Mouse (Mus musculus) macrophage (primary cell): ENCODE results near the gene Gm572. TPM values are rescaled to one million over a fixed set of nuclear protein-coding genes. Genes with fewer than 3 reads are reported as not detected.

Experiments used
- H3K27ac ChIP-seq: fragments of 350-480 bp; formaldehyde crosslinking; 2 replicates; pipeline ENCODE4 v1.9.0; 2021
- H3K36me3 ChIP-seq: fragments of 350-480 bp; formaldehyde crosslinking; 2 replicates; pipeline ENCODE4 v1.9.0; 2021; ENCODE audit errors: inconsistent target
- H3K4me3 ChIP-seq: fragments of 350-480 bp; formaldehyde crosslinking; 2 replicates; pipeline ENCODE4 v1.9.0; 2021; ENCODE audit errors: inconsistent target
- H3K79me2 ChIP-seq: fragments of 350-480 bp; formaldehyde crosslinking; 2 replicates; pipeline ENCODE4 v1.9.0; 2021; ENCODE audit errors: inconsistent target
- WGBS: methylation state at CpG from one replicate; pipeline ENCODE4 v1.1.7; 2026; ENCODE audit warnings: inconsistent platforms; ENCODE audit not compliant: missing documents; 5-methylcytosine and 5-hydroxymethylcytosine counted together
- polyA plus RNA-seq: library from polyadenylated mRNA; stranded (reverse); fragments of 250-400 nt; gene quantifications from 3 replicates; pipeline ENCODE4 v1.2.4, GENCODE M21; 2018; ENCODE audit warnings: inconsistent platforms
- total RNA-seq, 78 experiments: library from RNA; depleted of rRNA; stranded (reverse); fragments of 250-400 nt; gene quantifications; 1 replicate in 9 of 78; 2 replicates in 24 of 78; 3 replicates in 43 of 78; 4 replicates in 2 of 78; pipeline ENCODE4 v1.2.4; 2018; ENCODE audit warnings: inconsistent platforms in 56 of 78

Gm572 gene
- not detected for total RNA-seq (2018; cell fraction: chromatin; rRNA removed)
- not detected for total RNA-seq (2018; cell fraction: cytosol; rRNA removed)
- total RNA-seq (2018; cell fraction: nucleus; rRNA removed): not detected
- polyA plus RNA-seq: not detected in 3 replicates

DNA sequence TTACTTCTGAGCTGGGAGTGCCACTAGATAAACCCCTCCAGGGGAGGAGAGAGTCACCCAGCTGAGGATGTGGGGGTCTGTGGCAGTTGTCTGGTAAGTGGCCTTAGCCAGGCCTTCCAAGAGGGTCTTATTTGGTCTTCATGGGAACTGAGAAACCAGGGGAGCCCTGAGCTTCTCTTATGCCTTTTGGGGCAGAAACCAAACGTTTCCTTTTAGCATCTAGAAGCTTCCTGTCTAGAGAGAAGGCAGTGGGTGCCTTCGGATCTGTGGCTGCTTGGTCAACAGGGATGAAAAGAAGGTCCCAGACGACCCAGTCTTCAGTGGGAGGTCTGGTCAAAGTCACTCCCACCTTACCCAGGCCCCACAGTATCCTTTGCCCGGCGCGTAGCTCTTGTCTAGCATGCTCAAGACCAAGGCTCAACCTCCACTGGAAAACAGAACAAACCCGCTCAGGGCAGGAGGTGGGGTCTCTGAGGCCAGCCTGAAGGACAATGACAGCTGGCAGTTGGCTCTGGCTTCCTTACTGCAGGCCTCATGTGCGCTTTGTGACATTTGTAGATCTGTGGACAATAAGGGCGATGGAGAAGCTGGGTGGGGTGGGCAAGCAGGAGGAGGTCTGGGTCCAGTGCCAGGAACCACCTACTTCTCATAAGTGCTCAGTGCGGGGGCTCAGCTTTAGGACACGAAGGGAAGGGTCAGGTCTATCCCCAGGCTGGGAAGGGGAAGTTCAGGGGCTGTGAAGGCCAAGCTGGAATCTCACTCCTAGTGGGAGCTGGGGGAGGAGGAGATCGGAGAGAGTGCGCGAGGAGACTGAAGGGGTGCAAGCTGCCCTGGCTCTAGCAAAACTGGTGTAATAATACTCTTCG is at the start of gene Gm572:
TSS of gene Gm572 (plus strand) at position 27 of the 866 bp plus-strand sequence.
- whole genome bisulfite sequencing: 32% methylated on average over 15 of the region's 15 CpGs
- Histone ChIP-seq H3K4me3 (no peak within 1 kb of the TSS), H3K79me2 (no peaks in the 10 kb centered on the region), H3K27ac (no peak within 1 kb of the TSS), H3K36me3 (no peaks in the 10 kb centered on the region)

DNA sequence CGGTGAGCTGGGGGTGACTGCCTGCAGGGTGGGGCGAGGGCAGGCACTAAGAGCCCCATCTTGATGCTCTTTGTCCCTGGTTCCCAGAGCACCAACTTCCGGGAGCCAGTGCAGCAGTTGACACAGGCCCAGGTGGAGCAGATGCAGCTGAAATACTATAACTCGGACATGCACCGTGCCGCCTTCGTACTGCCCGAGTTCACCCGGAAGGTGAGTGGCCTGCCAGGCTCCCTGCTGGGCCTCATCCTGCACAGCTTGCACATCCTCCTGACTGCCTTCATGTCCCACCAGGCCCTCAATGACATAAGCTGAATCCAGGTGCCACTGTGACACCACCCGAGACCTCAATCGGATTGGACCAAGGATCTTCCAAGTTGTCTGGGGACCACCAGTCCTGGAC is 49.1 kb upstream of the Gm572 start:
- H3K36me3 ChIP-seq: peaks cover 11% of the 10 kb centered on the region; the same call in 1 of the 2 replicates
- H3K27ac ChIP-seq: no peak overlapping the region
- H3K79me2 ChIP-seq: peaks cover 12% of the 10 kb centered on the region
- 94% methylated on average over 11 of the region's 11 CpGs for WGBS
- no peak overlapping the region for H3K4me3 ChIP-seq

DNA sequence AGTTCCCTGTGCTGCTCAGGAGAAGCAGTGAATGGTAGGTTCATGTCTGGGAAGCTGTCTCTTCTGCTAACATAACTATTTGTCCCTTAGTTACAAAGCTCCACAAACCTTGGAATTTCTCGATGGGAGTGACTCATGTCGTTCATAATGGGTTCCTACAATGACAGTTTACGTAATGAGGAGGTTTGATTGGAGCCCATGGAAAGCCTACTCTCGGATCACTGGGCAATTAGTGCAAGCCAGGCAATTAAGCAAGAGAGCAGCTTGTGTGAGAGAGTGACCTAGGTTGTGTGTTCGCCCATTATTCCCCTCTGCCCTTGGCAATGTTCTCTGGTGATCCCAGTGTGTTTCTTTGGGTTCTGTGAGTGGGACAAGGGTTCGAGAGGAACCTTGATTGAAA is 47.2 kb upstream of the Gm572 start:
- no peak overlapping the region for H3K27ac ChIP-seq
- peaks cover 12% of the 10 kb centered on the region for H3K79me2 ChIP-seq
- WGBS: 94% methylated on average over 6 of the region's 6 CpGs
- peaks cover 11% of the 10 kb centered on the region; the same call in 1 of the 2 replicates for H3K36me3 ChIP-seq
- no peak overlapping the region for H3K4me3 ChIP-seq

DNA sequence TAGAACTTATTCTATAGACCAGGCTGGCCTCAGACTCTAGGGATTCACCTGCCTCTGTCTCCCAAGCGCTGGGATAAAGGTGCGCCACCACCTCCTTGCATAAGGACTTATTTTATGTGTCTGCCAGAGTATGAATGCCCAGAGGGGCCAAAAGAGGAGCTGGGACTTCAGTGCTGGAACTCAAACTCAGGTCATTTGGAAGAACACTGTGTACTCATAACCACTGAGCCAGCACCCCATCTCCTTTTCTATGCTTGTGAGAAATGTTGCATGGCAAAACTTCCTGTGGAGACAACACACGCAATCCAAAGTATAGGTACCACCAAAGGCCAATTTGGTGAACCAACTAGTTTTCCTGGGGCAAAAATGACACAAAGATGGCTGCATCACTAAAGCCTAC is 46.4 kb upstream of the Gm572 start:
- 97% methylated on average over 3 of the region's 3 CpGs for WGBS
- H3K4me3 ChIP-seq: no peak overlapping the region
- H3K27ac ChIP-seq: no peak overlapping the region
- H3K79me2 ChIP-seq: peaks cover 12% of the 10 kb centered on the region
- H3K36me3 ChIP-seq: peaks cover 11% of the 10 kb centered on the region; the same call in 1 of the 2 replicates

DNA sequence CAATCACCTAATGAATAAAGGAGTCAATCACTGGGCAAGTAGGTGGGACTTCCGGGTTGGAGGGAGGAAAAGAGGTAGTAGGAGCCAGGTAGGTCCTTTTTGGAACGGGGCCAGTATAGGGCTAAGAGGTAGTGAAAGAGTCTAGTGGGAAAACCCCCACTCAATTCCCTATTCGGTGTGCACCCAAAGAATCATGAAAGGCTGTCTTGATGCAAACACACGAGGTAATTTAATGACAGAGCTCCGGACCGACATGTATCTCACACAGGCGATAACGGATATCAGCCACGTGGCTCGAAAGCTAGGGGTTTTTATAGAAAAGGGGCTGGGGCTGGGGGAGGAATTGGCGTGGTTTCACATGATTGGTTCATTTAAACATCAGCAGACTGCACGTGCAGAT is 44.3 kb upstream of the Gm572 start:
- Histone ChIP-seq H3K27ac (no peak overlapping the region), H3K36me3 (peaks cover 11% of the 10 kb centered on the region; the same call in 1 of the 2 replicates), H3K79me2 (no peaks in the 10 kb centered on the region), H3K4me3 (no peak overlapping the region)
- WGBS: 97% methylated on average over 12 of the region's 12 CpGs

DNA sequence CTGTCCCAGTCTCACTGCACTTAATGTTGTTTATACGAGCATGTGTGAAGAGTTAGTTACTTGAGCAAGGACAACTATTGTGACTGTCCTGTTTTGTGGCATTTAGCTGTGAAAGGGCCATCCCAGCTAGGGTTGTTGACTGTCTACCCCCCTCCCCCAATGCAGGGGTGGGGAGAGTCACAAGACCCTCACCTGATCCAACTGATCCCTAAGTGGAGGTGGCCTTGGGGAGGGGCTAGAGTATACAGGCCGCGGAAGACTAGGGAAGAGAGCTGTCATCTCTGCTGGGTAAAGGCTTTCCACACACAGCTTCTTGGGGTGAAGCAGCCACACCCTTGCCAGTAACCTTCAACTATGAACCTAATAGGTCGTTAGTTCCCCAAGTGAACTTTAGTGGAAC is 42.8 kb upstream of the Gm572 start:
- Histone ChIP-seq H3K36me3 (no peaks in the 10 kb centered on the region), H3K27ac (no peak overlapping the region)
- 90% methylated on average over 4 of the region's 4 CpGs for WGBS

DNA sequence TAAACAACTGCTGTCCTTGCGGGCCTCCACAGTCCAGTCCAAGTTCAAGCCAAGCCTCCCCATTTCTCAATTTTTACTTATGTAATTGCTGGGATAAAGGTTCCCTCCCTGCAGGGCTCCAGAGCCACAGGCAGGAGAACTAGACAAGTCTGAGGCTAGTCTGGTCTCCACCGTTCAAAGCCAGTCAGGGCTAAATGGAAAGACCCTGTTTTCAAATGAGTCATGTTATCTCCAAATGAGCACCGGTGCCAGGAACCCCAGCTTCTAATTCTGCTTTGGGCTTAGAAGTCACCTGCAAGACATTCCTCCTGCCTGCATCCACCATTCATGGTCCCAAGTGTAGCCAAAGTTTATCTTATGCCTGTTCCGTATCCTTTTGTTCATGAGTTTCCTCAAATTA is 41.2 kb upstream of the Gm572 start:
- 79% methylated on average over 4 of the region's 4 CpGs for WGBS
- Histone ChIP-seq H3K27ac (no peak overlapping the region), H3K36me3 (no peaks in the 10 kb centered on the region), H3K79me2 (no peaks in the 10 kb centered on the region), H3K4me3 (no peak overlapping the region)

More for the DNA sequence above, 42.8 kb upstream of the Gm572 start:
- no peaks in the 10 kb centered on the region for H3K79me2 ChIP-seq
- no peak overlapping the region for H3K4me3 ChIP-seq

DNA sequence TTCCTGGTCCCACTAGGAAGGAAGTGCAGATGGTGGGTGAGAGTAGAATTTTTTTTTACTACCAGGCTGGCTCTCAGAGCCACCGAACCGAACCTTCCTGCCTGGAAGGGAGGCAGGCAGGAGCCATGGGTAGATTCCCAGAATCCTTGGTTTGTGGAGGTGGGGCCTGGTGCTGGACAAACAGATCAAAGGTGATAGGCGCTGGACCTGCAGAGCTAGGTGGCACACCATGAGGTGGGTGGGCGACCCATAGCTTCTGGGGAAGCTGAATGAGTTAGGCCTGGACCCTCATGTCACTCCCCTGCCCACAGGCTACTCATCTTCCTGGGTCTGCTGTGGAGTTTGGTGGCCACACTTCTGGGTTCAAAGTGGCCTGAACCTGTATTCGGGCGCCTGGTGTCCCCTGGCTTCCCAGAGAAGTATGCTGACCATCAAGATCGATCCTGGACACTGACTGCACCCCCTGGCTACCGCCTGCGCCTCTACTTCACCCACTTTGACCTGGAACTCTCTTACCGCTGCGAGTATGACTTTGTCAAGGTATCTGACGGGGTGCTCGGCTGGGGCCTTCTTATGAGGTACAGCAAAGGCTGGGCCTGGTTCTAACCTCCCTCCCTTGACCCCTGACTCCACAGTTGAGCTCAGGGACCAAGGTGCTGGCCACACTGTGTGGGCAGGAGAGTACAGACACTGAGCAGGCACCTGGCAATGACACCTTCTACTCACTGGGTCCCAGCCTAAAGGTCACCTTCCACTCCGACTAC is 40.6 kb upstream of the Gm572 start, which contains the start of gene Masp2:
TSS of gene Masp2 (plus strand) at position 198 of the 764 bp plus-strand sequence.
- H3K79me2 ChIP-seq: no peaks in the 10 kb centered on the region
- H3K4me3 ChIP-seq: no peak within 1 kb of the TSS
- H3K36me3 ChIP-seq: no peaks in the 10 kb centered on the region
- no peak within 1 kb of the TSS for H3K27ac ChIP-seq
- 84% methylated on average over 11 of the region's 14 CpGs for WGBS

DNA sequence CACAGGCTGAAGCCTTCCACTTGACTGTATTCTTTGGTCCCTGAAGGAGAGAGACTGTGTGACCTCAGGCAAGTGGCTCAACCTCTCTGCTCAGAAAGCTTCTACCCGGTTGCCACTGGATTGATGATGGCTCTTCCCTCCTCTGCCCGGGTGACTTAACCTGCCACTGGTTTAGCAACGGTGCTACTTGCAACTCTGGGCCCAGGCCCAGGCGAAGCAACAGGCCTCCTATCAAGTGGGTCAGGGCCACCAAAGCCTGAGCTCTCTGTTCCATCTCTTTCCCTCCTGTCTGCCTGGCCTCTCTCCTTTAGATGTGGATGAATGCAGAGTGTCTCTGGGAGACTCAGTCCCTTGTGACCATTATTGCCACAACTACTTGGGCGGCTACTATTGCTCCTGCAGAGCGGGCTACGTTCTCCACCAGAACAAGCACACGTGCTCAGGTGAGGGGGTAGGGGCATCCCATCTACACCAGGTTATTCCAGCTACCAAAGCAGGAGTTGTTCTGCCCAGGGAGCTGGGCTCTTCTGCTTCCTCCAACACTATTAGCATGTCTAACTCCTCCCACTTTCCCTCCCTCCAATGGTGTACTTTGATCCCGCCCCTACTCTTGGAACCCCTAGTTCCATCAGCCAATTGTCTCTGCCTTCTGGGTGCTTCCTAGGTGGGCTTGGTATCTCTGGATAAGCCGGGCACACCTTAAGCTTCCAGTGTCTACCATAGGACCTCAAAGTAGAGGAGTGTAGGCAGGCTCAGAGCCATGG is 39.6 kb upstream of the Gm572 start:
- H3K4me3 ChIP-seq: no peak overlapping the region
- H3K27ac ChIP-seq: no peak overlapping the region
- H3K79me2 ChIP-seq: no peaks in the 10 kb centered on the region
- WGBS: 97% methylated on average over 10 of the region's 10 CpGs
- no peaks in the 10 kb centered on the region for H3K36me3 ChIP-seq

DNA sequence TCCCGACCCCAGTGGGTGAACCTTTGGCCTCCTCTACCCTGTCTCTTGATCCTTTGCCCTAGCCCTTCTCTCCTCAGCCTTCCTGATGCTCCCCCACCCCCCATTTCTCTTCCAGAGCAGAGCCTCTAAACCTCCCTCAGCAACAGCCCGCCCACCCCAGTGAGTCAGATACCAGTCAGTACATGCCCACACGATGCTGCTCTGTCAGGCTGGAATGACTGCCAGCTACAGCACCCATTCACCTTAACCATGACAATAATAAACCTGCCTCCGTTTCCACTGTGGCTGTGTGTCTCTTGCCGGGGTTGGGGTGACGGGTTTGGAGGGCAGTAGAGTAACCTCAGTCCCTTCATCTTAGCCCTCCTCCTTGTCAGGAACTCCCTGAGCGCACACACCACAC is 39.0 kb upstream of the Gm572 start:
- H3K27ac ChIP-seq: no peak overlapping the region
- H3K79me2 ChIP-seq: no peaks in the 10 kb centered on the region
- WGBS: 80% methylated on average over 7 of the region's 7 CpGs
- H3K36me3 ChIP-seq: no peaks in the 10 kb centered on the region
- no peak overlapping the region for H3K4me3 ChIP-seq

DNA sequence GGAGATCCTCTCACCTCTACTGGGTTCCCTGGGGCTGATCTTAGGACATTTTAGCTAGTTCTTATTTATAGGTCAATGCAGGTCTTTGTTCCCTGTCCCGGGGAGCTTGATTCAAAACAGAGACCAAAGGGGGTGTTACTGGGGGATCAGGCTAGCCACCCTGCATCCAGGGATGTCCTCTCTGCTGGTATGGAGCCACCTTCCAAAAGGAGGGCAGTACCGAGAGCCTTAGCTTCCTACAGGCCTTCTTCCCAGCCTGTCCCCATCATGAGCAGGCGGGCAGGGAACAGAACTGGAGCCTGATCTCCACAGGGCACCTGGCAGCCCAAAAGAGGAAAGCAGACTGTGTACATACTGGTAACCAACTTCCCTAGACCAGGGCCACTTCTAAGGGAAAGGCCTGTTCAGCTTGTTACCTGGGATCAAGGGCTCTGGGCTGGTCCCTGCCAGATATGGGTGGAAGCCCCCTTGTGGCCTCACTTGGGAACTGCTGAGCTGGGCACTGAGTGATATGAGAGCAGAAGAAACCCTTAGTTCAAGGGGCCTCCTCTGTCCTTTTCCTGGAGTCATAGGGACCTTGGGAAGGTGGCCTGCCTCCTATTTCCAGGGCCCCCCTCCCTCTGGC is 38.5 kb upstream of the Gm572 start:
- H3K79me2 ChIP-seq: no peaks in the 10 kb centered on the region
- H3K27ac ChIP-seq: no peak overlapping the region
- H3K36me3 ChIP-seq: no peaks in the 10 kb centered on the region
- WGBS: 88% methylated on average over 3 of the region's 3 CpGs
- no peak overlapping the region for H3K4me3 ChIP-seq

DNA sequence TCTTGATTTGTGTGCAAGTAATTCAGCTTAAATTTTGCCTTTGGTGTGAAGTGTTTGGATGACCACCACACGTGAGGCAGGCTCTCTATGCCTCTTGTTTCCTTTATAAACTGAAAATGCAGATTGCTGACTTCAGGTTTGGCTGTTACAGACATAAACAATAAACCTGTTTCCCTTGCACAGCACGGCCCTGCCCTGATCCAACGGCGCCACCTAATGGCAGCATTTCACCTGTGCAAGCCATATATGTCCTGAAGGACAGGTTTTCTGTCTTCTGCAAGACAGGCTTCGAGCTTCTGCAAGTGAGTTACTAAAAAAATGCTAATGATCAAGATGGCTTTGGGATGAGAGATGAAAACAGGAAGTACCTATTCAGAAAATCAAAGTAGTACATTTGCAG is 35.4 kb upstream of the Gm572 start:
- Histone ChIP-seq H3K79me2 (no peaks in the 10 kb centered on the region), H3K4me3 (no peak overlapping the region), H3K27ac (no peak overlapping the region), H3K36me3 (peaks cover 4% of the 10 kb centered on the region; the same call in 1 of the 2 replicates)
- WGBS: 8% methylated on average over 5 of the region's 5 CpGs

DNA sequence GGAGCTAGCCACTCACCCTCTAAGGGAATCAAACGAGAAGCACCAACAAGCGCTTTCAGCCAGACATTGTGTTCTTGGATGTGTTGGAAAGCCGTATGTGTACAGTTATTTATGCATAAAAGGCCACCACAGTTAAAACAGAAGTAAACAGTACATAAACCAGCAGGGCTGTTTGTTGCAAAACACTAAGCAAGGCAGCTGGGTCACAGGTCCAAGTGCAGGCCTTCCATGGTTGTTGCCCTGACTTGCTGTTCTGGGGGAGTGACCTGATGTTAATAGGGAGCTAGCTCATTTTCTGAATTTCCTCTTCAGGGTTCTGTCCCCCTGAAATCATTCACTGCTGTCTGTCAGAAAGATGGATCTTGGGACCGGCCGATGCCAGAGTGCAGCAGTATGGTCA is 33.3 kb upstream of the Gm572 start:
- H3K79me2 ChIP-seq: no peaks in the 10 kb centered on the region
- H3K27ac ChIP-seq: no peak overlapping the region
- 92% methylated on average over 5 of the region's 5 CpGs for WGBS
- peaks cover 17% of the 10 kb centered on the region for H3K36me3 ChIP-seq
- no peak overlapping the region for H3K4me3 ChIP-seq
